Mouse (Mus musculus) ES-Bruce4 (cell line): Measurements from ENCODE around the gene Fat2.

Experiments
- CTCF ChIP-seq: IDR thresholded peaks from one replicate; pipeline ENCODE4 v1.8.1; 2011; ENCODE audit warnings: low read depth, low read length
- EP300 ChIP-seq: IDR thresholded peaks from 2 replicates; pipeline ENCODE4 v1.6.1; 2011; ENCODE audit warnings: low read depth, low read length; ENCODE audit not compliant: insufficient read depth
- POLR2A ChIP-seq: IDR thresholded peaks from one replicate; pipeline ENCODE4 v1.8.1; 2011; ENCODE audit warnings: low read length; ENCODE audit not compliant: insufficient read depth

GRCm38 (mm10) chr11:55356846-55357245 lies 20.5 kb upstream of the Fat2 start:
- TF ChIP-seq POLR2A (no peak), CTCF (no peak), EP300 (no peak)
